Mouse (Mus musculus): ENCODE results near the gene 4930518I15Rik. TPM values are rescaled to one million over a fixed set of nuclear protein-coding genes. Genes with fewer than 3 reads are reported as not detected.
A peak's percentile ranks its signal among the peaks of the same experiment; 100 is the strongest.
"Not testable (repeated sequence)": the region's sequence is repeated elsewhere in the genome, so short reads cannot be mapped to it uniquely, and the experiment has no call there.

4930518I15Rik gene
- polyA plus RNA-seq, 1 experiment from 2014 or later = 9.6 TPM

DNA sequence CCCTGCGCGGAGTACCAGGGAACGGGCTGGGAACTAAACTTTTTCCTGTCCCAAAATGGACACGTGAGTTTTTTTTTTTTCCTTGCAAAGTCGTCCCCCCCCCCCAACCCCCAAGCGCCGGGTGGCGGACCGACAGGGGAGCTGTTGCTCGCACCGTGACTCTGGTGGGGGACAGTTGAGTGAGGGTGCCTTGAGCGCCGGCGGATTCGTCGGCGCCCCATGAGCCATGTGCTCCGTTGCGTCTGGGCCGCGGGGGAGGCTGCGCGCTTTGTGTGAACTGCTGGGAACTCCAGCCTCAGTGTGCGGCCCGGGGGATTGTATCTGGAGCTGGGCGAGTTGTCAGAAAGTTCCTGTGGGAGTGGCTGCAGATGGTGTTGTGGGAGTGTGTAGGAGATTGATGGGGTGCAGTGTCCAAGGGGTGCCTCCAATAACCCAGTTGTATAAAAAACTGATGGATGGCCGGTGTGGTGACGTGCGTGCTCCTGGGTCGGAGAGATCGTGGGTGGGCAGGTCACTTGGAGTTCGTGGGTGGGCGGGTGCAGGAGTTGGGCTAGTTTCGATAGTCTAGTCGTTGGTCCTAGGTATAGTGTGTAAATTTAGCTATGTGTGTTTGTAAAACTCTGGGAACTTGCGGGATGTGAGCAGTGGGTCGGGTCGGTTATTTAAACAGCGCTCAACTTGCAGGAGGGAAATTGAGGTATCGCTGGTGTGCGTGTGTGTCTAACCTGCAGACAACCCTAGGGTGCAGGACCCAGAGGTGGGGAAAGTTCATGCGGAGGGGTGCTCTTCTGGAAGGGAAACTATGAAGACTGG lies 16.5 kb downstream of the 4930518I15Rik start:
- no peaks in the 10 kb centered on the region for H3K27me3 ChIP-seq
- H3K9ac ChIP-seq = peak overlapping the region; percentile 88
- peak overlapping the region; percentile 82 for H3K4me2 ChIP-seq (replicated peaks)
- H3K36me3 ChIP-seq = peaks cover 23% of the 10 kb centered on the region
- under 1% methylated on average over 42 of the region's 42 CpGs for WGBS
- no peaks in the 10 kb centered on the region for H3K9me3 ChIP-seq
- no peak for ATAC-seq (ENCODE audit: insufficient number of reproducible peaks, insufficient read depth, low FRiP score, low TSS enrichment)
- H3K27ac ChIP-seq = peak overlapping the region; percentile 97
- H3K4me3 ChIP-seq = peak overlapping the region; percentile 93
- H3K4me1 ChIP-seq = peaks cover 45% of the 10 kb centered on the region

GRCm38 (mm10) chr2:156840301-156841027 lies 17.3 kb downstream of the 4930518I15Rik start:
- peak; percentile 13; the same call in 1 of the 2 replicates for ATAC-seq (ENCODE audit: insufficient number of reproducible peaks, insufficient read depth, low FRiP score, low TSS enrichment)
- H3K4me3 ChIP-seq = peak overlapping the region; percentile 93
- H3K4me2 ChIP-seq (replicated peaks) = peak overlapping the region; percentile 82
- H3K9me3 ChIP-seq = no peaks in the 10 kb centered on the region
- H3K4me1 ChIP-seq = peaks cover 41% of the 10 kb centered on the region
- H3K27me3 ChIP-seq = no peaks in the 10 kb centered on the region
- WGBS = 2% methylated on average over 72 of the region's 79 CpGs
- H3K36me3 ChIP-seq = peaks cover 24% of the 10 kb centered on the region
- peak overlapping the region; percentile 97 for H3K27ac ChIP-seq
- H3K9ac ChIP-seq = peak overlapping the region; percentile 88

- 1% methylated on average over 51 of the region's 61 CpGs for WGBS
Observed at GRCm38 (mm10) chr2:156839319-156840191, 18.2 kb downstream of the 4930518I15Rik start, which contains the start of gene Tgif2. Gene Tgif2, plus strand, starts transcription at chr2:156840007.

GRCm38 (mm10) chr2:156838839-156839238 lies 18.9 kb downstream of the 4930518I15Rik start:
- peak overlapping the region; percentile 88; the same call in 1 of the 2 replicates for H3K9ac ChIP-seq
- no peak for ATAC-seq (ENCODE audit: insufficient number of reproducible peaks, insufficient read depth, low FRiP score, low TSS enrichment)
- no peaks in the 10 kb centered on the region for H3K9me3 ChIP-seq
- peaks cover 29% of the 10 kb centered on the region for H3K36me3 ChIP-seq
- H3K27ac ChIP-seq = 0 out of 2 replicates have a peak overlapping the region, but pooled peaks have one; percentile 91
- WGBS = 56% methylated on average over 6 of the region's 6 CpGs
- peaks cover 25% of the 10 kb centered on the region for H3K4me1 ChIP-seq
- H3K27me3 ChIP-seq = no peaks in the 10 kb centered on the region
- H3K4me3 ChIP-seq = peak overlapping the region; percentile 93
- peak overlapping the region; percentile 82 for H3K4me2 ChIP-seq (replicated peaks)

More at GRCm38 (mm10) chr2:156839319-156840191, 18.2 kb downstream of the 4930518I15Rik start, which contains the start of gene Tgif2:
- Histone ChIP-seq H3K4me1 (peaks cover 32% of the 10 kb centered on the region), H3K4me2 (replicated peaks) (peak within 1 kb of the TSS; percentile 82), H3K27ac (peak within 1 kb of the TSS; percentile 97), H3K36me3 (peaks cover 26% of the 10 kb centered on the region), H3K9me3 (no peaks in the 10 kb centered on the region), H3K9ac (peak within 1 kb of the TSS; percentile 88), H3K27me3 (no peaks in the 10 kb centered on the region), H3K4me3 (peak within 1 kb of the TSS; percentile 93)
- ATAC-seq (ENCODE audit: insufficient number of reproducible peaks, insufficient read depth, low FRiP score, low TSS enrichment) = peak; percentile 81

DNA sequence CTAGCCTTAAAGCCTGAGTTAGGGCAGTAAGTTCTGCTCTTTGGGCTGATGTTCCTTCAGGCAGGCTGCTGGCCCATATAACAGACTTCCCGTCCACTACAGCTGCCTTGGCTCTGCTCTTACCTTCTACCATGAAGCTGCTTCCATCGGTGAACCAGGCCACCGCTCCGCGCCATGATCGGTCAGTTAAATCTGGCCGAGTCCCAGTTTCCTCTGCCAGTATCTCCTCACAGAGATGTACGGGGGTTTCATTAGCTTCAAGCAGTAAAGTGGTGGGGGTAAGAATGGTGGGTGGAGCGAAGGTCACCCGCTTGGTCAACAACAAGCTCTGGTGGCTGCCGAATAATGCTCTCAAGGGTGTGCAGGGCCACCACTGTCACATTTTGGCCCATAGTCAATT lies 23.4 kb downstream of the 4930518I15Rik start:
- H3K9me3 ChIP-seq = peaks cover 9% of the 10 kb centered on the region; the same call in 1 of the 2 replicates
- no peak overlapping the region for H3K9ac ChIP-seq
- H3K27ac ChIP-seq = no peak overlapping the region
- 97% methylated on average over 11 of the region's 11 CpGs for WGBS
- H3K4me2 ChIP-seq (replicated peaks) = no peak overlapping the region
- H3K4me3 ChIP-seq = no peak overlapping the region
- H3K36me3 ChIP-seq = peaks cover 72% of the 10 kb centered on the region
- H3K27me3 ChIP-seq = no peaks in the 10 kb centered on the region
- H3K4me1 ChIP-seq = 0 out of 2 replicates have a peak, but pooled peaks cover 6% of the 10 kb centered on the region
- no peak for ATAC-seq (ENCODE audit: insufficient number of reproducible peaks, insufficient read depth, low FRiP score, low TSS enrichment)

DNA sequence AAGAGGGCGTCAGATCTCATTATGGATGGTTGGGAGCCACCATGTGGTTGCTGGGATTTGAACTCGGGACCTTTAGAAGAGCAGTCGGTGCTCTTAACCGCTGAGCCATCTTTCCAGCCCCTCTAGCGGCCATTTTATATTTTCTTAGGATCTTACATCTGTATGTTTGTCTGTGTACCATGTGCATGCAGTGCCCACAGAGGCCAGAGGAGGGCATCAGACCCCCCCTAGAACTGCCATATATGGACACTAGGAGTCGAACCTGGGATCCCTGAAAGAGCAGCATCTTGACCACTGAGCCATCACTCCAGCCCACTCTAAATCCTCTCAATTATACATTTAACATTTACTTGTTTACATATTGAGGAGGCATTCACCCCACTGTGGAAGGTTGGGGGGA lies 32.6 kb downstream of the 4930518I15Rik start:
- not testable (repeated sequence) for H3K4me2 ChIP-seq (replicated peaks); ATAC-seq (ENCODE audit: insufficient number of reproducible peaks, insufficient read depth, low FRiP score, low TSS enrichment); H3K9ac ChIP-seq; H3K4me1 ChIP-seq; H3K9me3 ChIP-seq; H3K4me3 ChIP-seq; H3K27me3 ChIP-seq; H3K27ac ChIP-seq
- 92% methylated on average over 6 of the region's 6 CpGs for WGBS
- 0 out of 2 replicates have a peak, but pooled peaks cover 12% of the 10 kb centered on the region for H3K36me3 ChIP-seq

DNA sequence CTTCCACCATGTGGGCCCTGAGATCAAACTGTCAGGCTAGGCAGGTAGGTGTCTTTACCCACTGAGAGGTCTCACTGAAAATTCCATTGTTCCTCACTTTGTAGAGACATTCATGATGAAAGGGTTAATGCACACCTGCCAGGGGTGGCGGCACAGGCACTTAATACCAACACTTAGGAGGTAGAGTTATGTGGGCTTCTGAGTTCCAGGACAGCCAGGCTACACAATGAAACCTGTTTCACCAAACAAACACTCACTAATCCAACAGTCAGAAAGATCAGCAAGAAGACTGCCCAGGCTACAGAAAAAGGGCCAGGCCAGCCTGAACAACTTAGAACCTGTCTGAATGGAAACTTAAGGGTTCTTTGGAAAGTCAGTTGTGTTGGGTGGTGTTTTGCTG lies 41.6 kb downstream of the 4930518I15Rik start:
- no peaks in the 10 kb centered on the region for H3K27me3 ChIP-seq
- H3K4me3 ChIP-seq = no peak overlapping the region
- no peak overlapping the region for H3K27ac ChIP-seq
- no peak for ATAC-seq (ENCODE audit: insufficient number of reproducible peaks, insufficient read depth, low FRiP score, low TSS enrichment)
- H3K4me1 ChIP-seq = peaks cover 14% of the 10 kb centered on the region; the same call in 1 of the 2 replicates
- H3K9ac ChIP-seq = no peak overlapping the region
- H3K4me2 ChIP-seq (replicated peaks) = no peak overlapping the region
- H3K9me3 ChIP-seq = no peaks in the 10 kb centered on the region
- no peaks in the 10 kb centered on the region for H3K36me3 ChIP-seq
- 61% methylated on average over 1 of the region's 1 CpGs for WGBS

- Histone ChIP-seq H3K9me3 (no peaks in the 10 kb centered on the region), H3K4me3 (no peak overlapping the region), H3K4me1 (peaks cover 14% of the 10 kb centered on the region; the same call in 1 of the 2 replicates), H3K9ac (no peak overlapping the region), H3K27me3 (no peaks in the 10 kb centered on the region), H3K27ac (no peak overlapping the region), H3K36me3 (no peaks in the 10 kb centered on the region), H3K4me2 (replicated peaks) (no peak overlapping the region)
- WGBS = 61% methylated on average over 3 of the region's 3 CpGs
- no peak for ATAC-seq (ENCODE audit: insufficient number of reproducible peaks, insufficient read depth, low FRiP score, low TSS enrichment)
Observed at GRCm38 (mm10) chr2:156815412-156815811, 42.3 kb downstream of the 4930518I15Rik start.

DNA sequence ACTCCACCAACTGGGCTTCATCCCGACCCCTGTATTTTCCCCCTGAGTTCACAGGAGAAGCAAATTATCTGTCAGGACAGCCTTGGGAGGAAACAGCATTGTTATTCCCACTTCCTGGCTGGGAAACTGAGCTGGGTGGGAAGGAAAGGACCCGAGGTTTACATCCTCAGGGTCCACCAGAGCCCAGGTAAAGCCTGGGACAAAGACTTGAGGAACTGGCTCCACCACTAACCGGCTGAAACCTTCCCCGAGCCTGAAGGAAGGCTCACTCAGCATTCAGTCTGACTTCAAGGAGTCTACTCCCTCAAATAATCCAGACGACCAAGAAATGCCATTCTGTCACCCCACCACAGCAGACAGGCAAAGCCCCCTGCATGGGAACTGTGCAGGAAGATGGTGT lies 42.9 kb downstream of the 4930518I15Rik start:
- no peaks in the 10 kb centered on the region for H3K9me3 ChIP-seq
- peaks cover 14% of the 10 kb centered on the region; the same call in 1 of the 2 replicates for H3K4me1 ChIP-seq
- no peaks in the 10 kb centered on the region for H3K27me3 ChIP-seq
- no peak overlapping the region for H3K9ac ChIP-seq
- no peaks in the 10 kb centered on the region for H3K36me3 ChIP-seq
- 31% methylated on average over 5 of the region's 5 CpGs for WGBS
- ATAC-seq (ENCODE audit: insufficient number of reproducible peaks, insufficient read depth, low FRiP score, low TSS enrichment) = no peak
- H3K27ac ChIP-seq = 0 out of 2 replicates have a peak overlapping the region, but pooled peaks have one; percentile 30
- H3K4me3 ChIP-seq = no peak overlapping the region
- no peak overlapping the region for H3K4me2 ChIP-seq (replicated peaks)

- 16% methylated on average over 8 of the region's 8 CpGs for WGBS
- ATAC-seq (ENCODE audit: insufficient number of reproducible peaks, insufficient read depth, low FRiP score, low TSS enrichment) = no peak
Observed at GRCm38 (mm10) chr2:156814344-156814801, 43.4 kb downstream of the 4930518I15Rik start.

More at GRCm38 (mm10) chr2:156814344-156814801, 43.4 kb downstream of the 4930518I15Rik start:
- 0 out of 2 replicates have a peak overlapping the region, but pooled peaks have one; percentile 30 for H3K27ac ChIP-seq
- no peaks in the 10 kb centered on the region for H3K9me3 ChIP-seq
- H3K4me2 ChIP-seq (replicated peaks) = no peak overlapping the region
- H3K9ac ChIP-seq = no peak overlapping the region
- peaks cover 14% of the 10 kb centered on the region; the same call in 1 of the 2 replicates for H3K4me1 ChIP-seq
- H3K27me3 ChIP-seq = no peaks in the 10 kb centered on the region
- no peak overlapping the region for H3K4me3 ChIP-seq
- no peaks in the 10 kb centered on the region for H3K36me3 ChIP-seq
